Mouse (Mus musculus) bone marrow macrophage, adult 2 months (primary cell): ENCODE data around the gene Tecpr1.

Experiments used
- CTCF ChIP-seq: IDR thresholded peaks from 2 replicates; pipeline ENCODE4 v1.5.1; 2012; ENCODE audit warnings: low read depth, mild to moderate bottlenecking, low read length, moderate library complexity
- POLR2A ChIP-seq: IDR thresholded peaks from 2 replicates; pipeline ENCODE4 v1.6.1; 2012; ENCODE audit warnings: mild to moderate bottlenecking, low read depth, low read length, borderline replicate concordance

- TF ChIP-seq CTCF: no peak
- TF ChIP-seq POLR2A: no peak
Measured at GRCm38 (mm10) chr5:144243901-144244487, 20.6 kb upstream of the Tecpr1 start, which contains the start of gene Bri3.
